10 mouse cellular contexts compared by ENCODE assay signal in genomic region chr6:50220863-50221262, GRCm38 (mm10). TPM values are rescaled to one million over a fixed set of nuclear protein-coding genes. Genes with fewer than 3 reads are reported as not detected.
DNase-seq lines count a peak whose midpoint lies in the region; ATAC-seq lines count a peak whose summit lies in the region.
"Had no signal": no experiment of that assay in that cellular context is flagged by ENCODE, and none has a peak within 500 bp of the region (broad histone marks: within the 10 kb centered on the region; RNA-seq: fewer than 3 reads in every experiment).

No protein-coding gene starts in this region.

- no peaks in the 10 kb centered on the region for H3K27me3 ChIP-seq in kidney, embryonic 16.5 days (ENCODE audit: insufficient read depth, low read length)
- no peaks in the 10 kb centered on the region for H3K27me3 ChIP-seq in limb, embryonic 10.5 days (ENCODE audit: low read depth, poor library complexity, severe bottlenecking)
- H3K27me3 ChIP-seq: embryonic facial prominence, embryonic 13.5 days; limb, embryonic 15.5 days had no signal

- H3K4me2 ChIP-seq in kidney, embryonic 16.5 days (replicated peaks; ENCODE audit: low read depth, low read length) = no peak overlapping the region
- H3K4me2 ChIP-seq: embryonic facial prominence, embryonic 13.5 days; limb, embryonic 15.5 days had no signal

- no peak overlapping the region for H3K27ac ChIP-seq in kidney, embryonic 16.5 days (ENCODE audit: low read length)
- no peak overlapping the region for H3K27ac ChIP-seq in limb, embryonic 10.5 days
- H3K27ac ChIP-seq: embryonic facial prominence, embryonic 13.5 days; limb, embryonic 15.5 days had no signal

- no peaks in the 10 kb centered on the region for H3K9me3 ChIP-seq in kidney, embryonic 16.5 days (ENCODE audit: low read length)
- no peaks in the 10 kb centered on the region for H3K9me3 ChIP-seq in limb, embryonic 10.5 days (replicated peaks)
- H3K9me3 ChIP-seq: embryonic facial prominence, embryonic 13.5 days; limb, embryonic 15.5 days had no signal

- no peaks in the 10 kb centered on the region for H3K36me3 ChIP-seq in kidney, embryonic 16.5 days (ENCODE audit: insufficient read depth, low read length)
- H3K36me3 ChIP-seq in limb, embryonic 10.5 days = no peaks in the 10 kb centered on the region
- H3K36me3 ChIP-seq: embryonic facial prominence, embryonic 13.5 days had no signal

- DNase-seq in kidney, adult 8-10 months = peak; percentile 12 to 25
- DNase-seq in CD4-positive helper T cell, adult 2 months (ENCODE audit: low read depth, low spot score) = peak; percentile 39
- peak; percentile 29 to 70 for DNase-seq in adrenal gland, adult (ENCODE audit: inconsistent age in 2 of 2, low spot score in 1 of 2)
- peak; percentile 37 for DNase-seq in embryo, embryonic 11 days
- DNase-seq in limb, embryonic 10.5 days (ENCODE audit: low spot score) = peak; percentile 58
- peak; percentile 21 for DNase-seq in skeletal muscle tissue, adult 2 months (ENCODE audit: low read depth, low spot score)
- no peak for DNase-seq in left cerebral cortex, postnatal 36 days (ENCODE audit: low spot score in 2 of 2)

- no peak for ATAC-seq in kidney, embryonic 16.5 days (ENCODE audit: low FRiP score, low TSS enrichment)

- peaks cover 8% of the 10 kb centered on the region for H3K4me1 ChIP-seq in kidney, embryonic 16.5 days (ENCODE audit: insufficient read depth, low read length)
- peaks cover 4% of the 10 kb centered on the region; the same call in 1 of the 2 replicates for H3K4me1 ChIP-seq in limb, embryonic 10.5 days

- 61% methylated on average over 6 of the region's 6 CpGs for WGBS in kidney, embryonic 16.5 days
- 53% methylated on average over 6 of the region's 6 CpGs for WGBS in limb, embryonic 10.5 days

- H3K4me3 ChIP-seq in kidney, embryonic 16.5 days (ENCODE audit: low read length) = no peak overlapping the region
- no peak overlapping the region for H3K4me3 ChIP-seq in limb, embryonic 10.5 days
- H3K4me3 ChIP-seq: embryonic facial prominence, embryonic 13.5 days; limb, embryonic 15.5 days had no signal

- no peak overlapping the region for H3K9ac ChIP-seq in kidney, embryonic 16.5 days (replicated peaks; ENCODE audit: low read length)
- H3K9ac ChIP-seq: embryonic facial prominence, embryonic 13.5 days; limb, embryonic 15.5 days had no signal

- intact Hi-C loops in left cerebral cortex, postnatal 36 days (cut with DNase I) = no loop called here

RNA-seq across cellular contexts. Expression of gene Gsdme, which starts 42.8 kb away (rescaled TPM):
- 55.3 and 58.0 TPM in 2 replicates for polyA plus RNA-seq in kidney, embryonic 16.5 days (2015; fragmentation: Nextera tagmentation; extraction: Ambion mirVana)
- 42.3 and 46.4 TPM in 2 replicates for polyA plus RNA-seq in limb, embryonic 10.5 days (2016; fragmentation: Nextera tagmentation; extraction: Ambion mirVana)
- 10 to 100 TPM; 11.8 to 13.0 TPM for total RNA-seq in left cerebral cortex, postnatal 36 days (2021)

Comparison
In these comparisons a context has a peak if more than half of its experiments do, and no peak if none do; other contexts are left out.
1. DNase-seq: peak in kidney, adult 8-10 months (2 of 2), CD4-positive helper T cell, adult 2 months (single experiment), adrenal gland, adult (2 of 2), embryo, embryonic 11 days (single experiment), limb, embryonic 10.5 days (single experiment) and skeletal muscle tissue, adult 2 months (single experiment); none in left cerebral cortex, postnatal 36 days (0 of 2).